Mouse (Mus musculus) hindbrain, embryonic 13.5 days (tissue): ENCODE results near the gene Pilrb1. TPM values are rescaled to one million over a fixed set of nuclear protein-coding genes. Genes with fewer than 3 reads are reported as not detected.
"Not testable (repeated sequence)": the region's sequence is repeated elsewhere in the genome, so short reads cannot be mapped to it uniquely, and the experiment has no call there.

Experiments
- ATAC-seq: fragments of 200-750 bp; cut with Nextera tagmentation; 2 replicates; pipeline ENCODE4 v1.8.0; 2017; ENCODE audit warnings: moderate TSS enrichment; ENCODE audit not compliant: low FRiP score
- H3K27ac ChIP-seq: fragments of 300-500 bp; sonication (generic); 2 replicates; pipeline ENCODE4 v1.5.1; 2015; ENCODE audit warnings: inconsistent platforms, mild to moderate bottlenecking, moderate library complexity
- H3K27me3 ChIP-seq: fragments of 300-500 bp; sonication (generic); 2 replicates; pipeline ENCODE4 v1.6.1; 2015; ENCODE audit warnings: mild to moderate bottlenecking, inconsistent platforms
- H3K36me3 ChIP-seq: fragments of 300-500 bp; sonication (generic); 2 replicates; pipeline ENCODE4 v1.6.1; 2015; ENCODE audit warnings: mild to moderate bottlenecking, inconsistent platforms
- H3K4me1 ChIP-seq: fragments of 300-500 bp; sonication (generic); replicated peaks from 2 replicates; pipeline ENCODE4 v1.6.1; 2015; ENCODE audit warnings: inconsistent platforms
- H3K4me2 ChIP-seq: fragments of 300-500 bp; sonication (generic); 2 replicates; pipeline ENCODE4 v1.6.1; 2015; ENCODE audit warnings: inconsistent platforms, mild to moderate bottlenecking, moderate library complexity
- H3K4me3 ChIP-seq: fragments of 300-500 bp; sonication (generic); 2 replicates; pipeline ENCODE4 v1.5.1; 2015; ENCODE audit warnings: mild to moderate bottlenecking, inconsistent platforms
- H3K9ac ChIP-seq: fragments of 300-500 bp; sonication (generic); 2 replicates; pipeline ENCODE4 v1.6.1; 2015; ENCODE audit warnings: mild to moderate bottlenecking, inconsistent platforms
- H3K9me3 ChIP-seq: fragments of 300-500 bp; sonication (generic); 2 replicates; pipeline ENCODE4 v1.6.1; 2016; ENCODE audit warnings: inconsistent platforms
- WGBS: fragments of 180-500 bp; shearing (Covaris S2); methylation state at CpG from one replicate; pipeline ENCODE4 v1.1.7; 2015; 5-methylcytosine and 5-hydroxymethylcytosine counted together
- polyA plus RNA-seq: library from polyadenylated mRNA; unstranded; fragments of >200 nt; fragmentation: Nextera tagmentation; extraction: Ambion mirVana; gene quantifications from 2 replicates; pipeline ENCODE4 v1.2.1, GENCODE M21; 2015

Gene Pilrb1
- not detected in 2 replicates for polyA plus RNA-seq

DNA sequence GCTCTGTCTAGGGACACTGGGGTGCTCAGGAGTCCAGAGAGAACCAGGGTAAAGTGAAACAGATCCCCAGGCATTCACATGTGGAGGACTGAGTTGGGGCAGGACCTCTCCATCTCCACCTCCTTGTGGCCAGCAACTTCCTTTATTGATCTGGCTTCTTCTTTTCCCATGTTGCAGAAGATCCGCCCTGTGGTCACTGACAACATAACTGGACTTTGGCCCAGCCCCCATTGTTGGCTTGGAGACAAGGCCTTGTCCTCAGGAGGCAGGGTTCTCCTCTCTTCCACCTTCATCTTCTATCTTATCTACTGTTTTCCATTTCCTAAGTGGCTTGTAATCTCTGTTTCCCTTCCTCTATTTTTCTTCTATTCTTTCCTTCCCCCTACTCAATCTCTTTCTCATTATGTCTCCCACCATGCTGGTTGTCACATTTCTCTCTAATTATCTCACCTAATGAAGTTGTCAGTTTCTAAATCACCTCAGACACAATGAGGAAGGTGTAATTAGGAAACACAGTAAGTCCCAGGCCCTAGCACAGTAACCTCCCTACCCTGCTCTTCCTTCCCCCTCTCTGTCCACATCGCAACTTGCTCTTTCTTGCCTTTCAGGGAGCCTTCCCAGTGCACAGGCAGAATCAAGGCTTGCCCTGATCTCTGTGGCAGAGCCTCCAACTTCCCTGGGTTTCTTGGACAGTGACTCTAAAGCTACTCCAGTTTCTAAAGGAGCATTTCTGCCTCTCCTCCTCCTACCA is at the start of gene Pilrb1:
Pilrb1 (minus strand) TSS at position 147 of the 751 bp plus-strand sequence.
- H3K9me3 ChIP-seq, H3K4me2 ChIP-seq, H3K4me3 ChIP-seq, H3K9ac ChIP-seq, H3K27ac ChIP-seq, ATAC-seq, H3K36me3 ChIP-seq, H3K27me3 ChIP-seq, H3K4me1 ChIP-seq: not testable (repeated sequence)
- 94% methylated on average over 2 of the region's 2 CpGs for WGBS

- WGBS = 85% methylated on average over 1 of the region's 1 CpGs
- no peak for ATAC-seq
- Histone ChIP-seq H3K27me3 (no peaks in the 10 kb centered on the region), H3K9me3 (no peaks in the 10 kb centered on the region), H3K27ac (no peak overlapping the region), H3K4me3 (no peak overlapping the region), H3K4me2 (no peak overlapping the region), H3K36me3 (no peaks in the 10 kb centered on the region), H3K9ac (no peak overlapping the region), H3K4me1 (no peaks in the 10 kb centered on the region)
Measured at GRCm38 (mm10) chr5:137897812-137898211, 39.9 kb upstream of the Pilrb1 start.

DNA sequence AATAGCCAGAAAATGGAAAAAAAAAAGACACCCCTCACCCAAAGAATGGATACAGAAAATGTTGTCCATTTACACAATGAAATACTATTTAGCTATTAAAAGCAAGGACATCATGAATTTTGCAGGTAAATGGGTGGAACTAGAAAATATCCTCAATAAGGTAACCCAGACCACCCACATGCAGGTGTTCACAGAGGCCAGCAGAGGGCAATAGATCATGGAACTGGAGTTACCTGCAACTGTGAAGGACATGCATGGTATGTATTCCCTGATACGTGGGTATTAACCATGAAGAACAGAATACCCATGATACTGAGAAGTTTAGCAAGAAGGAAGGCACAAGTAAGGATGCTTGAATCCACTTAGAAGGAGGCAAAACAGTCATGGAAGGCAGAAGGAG is 35.0 kb upstream of the Pilrb1 start:
- Histone ChIP-seq H3K27me3 (peaks cover 3% of the 10 kb centered on the region; the same call in 1 of the 2 replicates), H3K4me2 (no peak overlapping the region), H3K36me3 (no peaks in the 10 kb centered on the region), H3K4me1 (no peaks in the 10 kb centered on the region), H3K4me3 (no peak overlapping the region), H3K27ac (no peak overlapping the region), H3K9ac (no peak overlapping the region), H3K9me3 (no peaks in the 10 kb centered on the region)
- ATAC-seq = no peak
- WGBS = 72% methylated on average over 1 of the region's 1 CpGs

- no peak overlapping the region for H3K4me3 ChIP-seq
- H3K9ac ChIP-seq = no peak overlapping the region
- WGBS = 82% methylated on average over 1 of the region's 1 CpGs
Measured at GRCm38 (mm10) chr5:137887666-137888065, 29.8 kb upstream of the Pilrb1 start.

GRCm38 (mm10) chr5:137885894-137886293 is 28.0 kb upstream of the Pilrb1 start:
- Histone ChIP-seq H3K9me3 (no peaks in the 10 kb centered on the region), H3K4me2 (no peak overlapping the region), H3K27ac (no peak overlapping the region), H3K9ac (no peak overlapping the region), H3K4me3 (no peak overlapping the region), H3K36me3 (no peaks in the 10 kb centered on the region), H3K27me3 (peaks cover 3% of the 10 kb centered on the region; the same call in 1 of the 2 replicates), H3K4me1 (no peaks in the 10 kb centered on the region)
- ATAC-seq = no peak
- WGBS = 19% methylated on average over 2 of the region's 2 CpGs

More at GRCm38 (mm10) chr5:137887666-137888065, 29.8 kb upstream of the Pilrb1 start:
- no peak overlapping the region for H3K27ac ChIP-seq
- H3K27me3 ChIP-seq = peaks cover 3% of the 10 kb centered on the region; the same call in 1 of the 2 replicates
- H3K9me3 ChIP-seq = no peaks in the 10 kb centered on the region
- ATAC-seq = no peak
- no peak overlapping the region for H3K4me2 ChIP-seq
- no peaks in the 10 kb centered on the region for H3K36me3 ChIP-seq
- H3K4me1 ChIP-seq = no peaks in the 10 kb centered on the region

- no peak overlapping the region for H3K9ac ChIP-seq
- H3K4me1 ChIP-seq = no peaks in the 10 kb centered on the region
- H3K9me3 ChIP-seq = no peaks in the 10 kb centered on the region
- H3K4me2 ChIP-seq = no peak overlapping the region
- no peak overlapping the region for H3K27ac ChIP-seq
- 91% methylated on average over 3 of the region's 3 CpGs for WGBS
- no peaks in the 10 kb centered on the region; the same call in 1 of the 2 replicates for H3K27me3 ChIP-seq
- no peak for ATAC-seq
- no peaks in the 10 kb centered on the region for H3K36me3 ChIP-seq
- no peak overlapping the region for H3K4me3 ChIP-seq
Measured at GRCm38 (mm10) chr5:137883345-137883744, 25.4 kb upstream of the Pilrb1 start.

DNA sequence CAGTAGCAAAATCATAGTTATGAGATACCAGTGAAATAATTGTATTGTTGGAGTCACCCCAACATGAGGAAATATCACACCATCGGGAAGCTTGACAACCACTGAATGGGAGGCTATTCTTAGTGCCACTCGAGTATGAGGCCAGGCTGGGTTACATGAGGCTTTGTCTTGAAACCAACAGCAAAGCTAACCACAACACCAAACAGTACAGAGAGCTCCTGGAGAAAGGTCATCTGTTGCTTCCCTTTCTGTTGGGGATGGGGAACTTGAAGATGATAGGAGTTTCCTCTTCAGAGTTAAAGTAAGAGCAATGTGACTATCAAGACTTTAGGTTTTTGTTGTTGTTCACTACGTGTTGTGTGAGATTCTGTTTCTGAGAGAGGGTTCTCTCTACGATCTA is 25.0 kb upstream of the Pilrb1 start:
- WGBS = 88% methylated on average over 4 of the region's 4 CpGs
- no peaks in the 10 kb centered on the region for H3K9me3 ChIP-seq
- no peaks in the 10 kb centered on the region for H3K36me3 ChIP-seq
- H3K4me3 ChIP-seq = no peak overlapping the region
- no peaks in the 10 kb centered on the region; the same call in 1 of the 2 replicates for H3K27me3 ChIP-seq
- ATAC-seq = no peak
- H3K4me2 ChIP-seq = no peak overlapping the region
- H3K27ac ChIP-seq = no peak overlapping the region
- no peak overlapping the region for H3K9ac ChIP-seq
- H3K4me1 ChIP-seq = no peaks in the 10 kb centered on the region

DNA sequence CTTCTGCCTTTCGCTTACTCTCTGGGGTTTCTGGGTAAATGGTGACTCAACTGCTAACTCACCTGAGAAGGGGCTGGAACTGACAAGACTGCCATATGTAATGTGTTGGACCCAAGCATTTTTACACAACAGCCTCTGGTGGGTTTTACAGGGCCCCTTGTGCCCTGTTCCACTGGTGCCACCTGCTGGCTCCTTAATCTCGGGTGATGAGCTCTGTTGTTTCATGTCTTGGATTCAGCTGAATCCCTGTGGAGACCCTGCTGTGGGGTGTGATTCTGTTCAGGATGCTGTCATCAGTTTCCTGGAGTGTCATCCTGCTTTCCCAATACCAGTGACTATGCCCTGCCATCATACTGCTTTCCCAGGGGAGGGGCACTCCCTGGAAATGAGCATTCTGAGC is 20.0 kb upstream of the Pilrb1 start:
- no peak for ATAC-seq
- no peak overlapping the region for H3K4me2 ChIP-seq
- 65% methylated on average over 2 of the region's 2 CpGs for WGBS

DNA sequence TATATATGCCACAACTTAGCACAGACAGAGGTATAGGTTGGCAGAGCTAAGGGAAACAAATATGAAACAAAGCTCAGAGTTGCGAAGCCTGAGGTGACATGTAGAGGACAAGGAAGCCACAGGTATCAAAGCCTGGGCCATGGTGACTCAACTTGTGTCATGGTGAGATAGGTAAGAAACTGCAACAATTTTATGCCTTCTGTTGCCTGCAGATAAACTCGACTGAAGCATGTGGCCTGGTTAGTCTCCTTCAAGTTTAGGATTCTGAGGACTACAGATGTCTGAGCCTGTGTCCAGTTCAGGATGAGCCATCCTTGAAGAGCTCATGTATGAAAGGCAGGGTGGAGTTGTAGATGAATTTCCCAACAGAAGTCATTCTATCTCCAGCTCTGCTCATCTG is 17.1 kb upstream of the Pilrb1 start:
- Histone ChIP-seq H3K4me1 (no peaks in the 10 kb centered on the region), H3K9me3 (no peaks in the 10 kb centered on the region), H3K4me2 (no peak overlapping the region), H3K27ac (no peak overlapping the region), H3K36me3 (no peaks in the 10 kb centered on the region), H3K9ac (no peak overlapping the region), H3K4me3 (no peak overlapping the region), H3K27me3 (no peaks in the 10 kb centered on the region)
- ATAC-seq = no peak
- whole genome bisulfite sequencing = 88% methylated on average over 2 of the region's 2 CpGs

More for the DNA sequence above, 20.0 kb upstream of the Pilrb1 start:
- Histone ChIP-seq H3K27me3 (no peaks in the 10 kb centered on the region), H3K4me1 (no peaks in the 10 kb centered on the region), H3K36me3 (no peaks in the 10 kb centered on the region), H3K9ac (no peak overlapping the region), H3K4me3 (no peak overlapping the region), H3K9me3 (no peaks in the 10 kb centered on the region), H3K27ac (no peak overlapping the region)

GRCm38 (mm10) chr5:137872381-137872702 is 14.4 kb upstream of the Pilrb1 start:
- 47% methylated on average over 1 of the region's 1 CpGs for WGBS
- not testable (repeated sequence) for H3K27me3 ChIP-seq

DNA sequence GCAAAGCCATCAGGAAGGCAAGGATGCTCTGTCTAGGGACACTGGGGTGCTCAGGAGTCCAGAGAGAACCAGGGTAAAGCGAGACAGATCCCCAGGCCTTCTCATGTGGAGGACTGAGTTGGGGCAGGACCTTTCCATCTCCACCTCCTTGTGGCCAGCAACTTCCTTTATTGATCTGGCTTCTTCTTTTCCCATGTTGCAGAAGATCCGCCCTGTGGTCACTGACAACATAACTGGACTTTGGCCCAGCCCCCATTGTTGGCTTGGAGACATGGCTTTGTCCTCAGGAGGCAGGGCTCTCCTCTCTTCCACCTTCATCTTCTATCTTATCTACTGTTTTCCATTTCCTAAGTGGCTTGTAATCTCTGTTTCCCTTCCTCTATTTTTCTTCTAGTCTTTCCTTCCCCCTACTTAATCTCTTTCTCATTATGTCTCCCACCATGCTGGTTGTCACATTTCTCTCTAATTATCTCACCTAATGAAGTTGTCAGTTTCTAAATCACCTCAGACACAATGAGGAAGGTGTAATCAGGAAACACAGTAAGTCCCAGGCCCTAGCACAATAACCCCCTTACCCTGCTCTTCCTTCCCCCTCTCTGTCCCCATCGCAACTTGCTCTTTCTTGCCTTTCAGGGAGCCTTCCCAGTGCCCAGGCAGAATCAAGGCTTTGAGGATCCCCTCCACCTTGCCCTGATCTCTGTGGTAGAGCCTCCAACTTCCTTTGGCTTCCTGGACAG is 13.9 kb upstream of the Pilrb1 start, which contains the start of gene Pilrb2:
Pilrb2 (minus strand) TSS at position 172 of the 737 bp plus-strand sequence.
- H3K4me1 ChIP-seq, H3K9ac ChIP-seq, ATAC-seq, H3K9me3 ChIP-seq, H3K36me3 ChIP-seq, H3K4me2 ChIP-seq, H3K27me3 ChIP-seq, H3K4me3 ChIP-seq, H3K27ac ChIP-seq: not testable (repeated sequence)
- 85% methylated on average over 3 of the region's 3 CpGs for WGBS

More at GRCm38 (mm10) chr5:137872381-137872702, 14.4 kb upstream of the Pilrb1 start:
- not testable (repeated sequence) for H3K36me3 ChIP-seq, H3K9ac ChIP-seq, H3K4me1 ChIP-seq, ATAC-seq, H3K27ac ChIP-seq, H3K4me2 ChIP-seq, H3K4me3 ChIP-seq, H3K9me3 ChIP-seq

- H3K36me3 ChIP-seq, H3K27ac ChIP-seq, H3K4me3 ChIP-seq, H3K9ac ChIP-seq, H3K27me3 ChIP-seq, H3K9me3 ChIP-seq, H3K4me1 ChIP-seq, ATAC-seq, H3K4me2 ChIP-seq: not testable (repeated sequence)
- 72% methylated on average over 2 of the region's 2 CpGs for whole genome bisulfite sequencing
Measured at GRCm38 (mm10) chr5:137868600-137868999, 10.7 kb upstream of the Pilrb1 start.
